Mouse (Mus musculus) midbrain, embryonic 14.5 days (tissue): ENCODE measurements around the gene 4933402N03Rik. TPM values are rescaled to one million over a fixed set of nuclear protein-coding genes. Genes with fewer than 3 reads are reported as not detected.
A peak's percentile ranks its signal among the peaks of the same experiment; 100 is the strongest.

Source experiments
- ATAC-seq: fragments of 200-750 bp; cut with Nextera tagmentation; 2 replicates; pipeline ENCODE4 v1.8.0; 2017; ENCODE audit warnings: moderate number of reproducible peaks, moderate library complexity; ENCODE audit not compliant: low FRiP score, low TSS enrichment
- DNase-seq: peaks from one replicate; pipeline ENCODE4 v3.0.0-alpha.2; 2015
- H3K27ac ChIP-seq: fragments of 300-500 bp; sonication (generic); replicated peaks from 2 replicates; pipeline ENCODE4 v1.5.1; 2014; ENCODE audit warnings: mild to moderate bottlenecking, low read depth, low read length, moderate library complexity
- H3K27me3 ChIP-seq: fragments of 300-500 bp; sonication (generic); 2 replicates; pipeline ENCODE4 v1.6.1; 2014; ENCODE audit warnings: low read length, control low read depth, mixed read lengths; ENCODE audit not compliant: control insufficient read depth, insufficient read depth
- H3K36me3 ChIP-seq: fragments of 300-500 bp; sonication (generic); 2 replicates; pipeline ENCODE4 v1.6.1; 2014; ENCODE audit warnings: low read length, control low read depth; ENCODE audit not compliant: control insufficient read depth, insufficient read depth
- H3K4me1 ChIP-seq: fragments of 300-500 bp; sonication (generic); 2 replicates; pipeline ENCODE4 v1.6.1; 2014; ENCODE audit warnings: mild to moderate bottlenecking, antibody characterized with exemption, low read length, control low read depth; ENCODE audit not compliant: control insufficient read depth, insufficient read depth
- H3K4me2 ChIP-seq: fragments of 300-500 bp; sonication (generic); 2 replicates; pipeline ENCODE4 v1.6.1; 2014; ENCODE audit warnings: mild to moderate bottlenecking, low read length, moderate library complexity
- H3K4me3 ChIP-seq: fragments of 300-500 bp; sonication (generic); replicated peaks from 2 replicates; pipeline ENCODE4 v1.5.1; 2014; ENCODE audit warnings: low read depth, low read length
- H3K9ac ChIP-seq: fragments of 300-500 bp; sonication (generic); replicated peaks from 2 replicates; pipeline ENCODE4 v1.6.1; 2014; ENCODE audit warnings: mild to moderate bottlenecking, low read length, moderate library complexity
- H3K9me3 ChIP-seq: fragments of 300-500 bp; sonication (generic); 2 replicates; pipeline ENCODE4 v1.6.1; 2016; ENCODE audit warnings: low read length, control low read depth, mixed read lengths; ENCODE audit not compliant: control insufficient read depth
- WGBS: fragments of 180-500 bp; shearing (Covaris S2); extraction: QIAGEN DNeasy Blood & Tissue Kit; methylation state at CpG from one replicate; pipeline ENCODE4 v1.1.7; 2014; 5-methylcytosine and 5-hydroxymethylcytosine counted together
- polyA plus RNA-seq: library from polyadenylated mRNA; unstranded; fragments of >200 nt; fragmentation: Nextera tagmentation; extraction: Ambion mirVana; gene quantifications from 2 replicates; pipeline ENCODE4 v1.2.1, GENCODE M21; 2014

The 4933402N03Rik gene
- polyA plus RNA-seq, result not detected in 2 replicates

- Histone ChIP-seq H3K27me3 (no peaks in the 10 kb centered on the region), H3K4me1 (no peaks in the 10 kb centered on the region), H3K4me3 (no peak within 1 kb of the TSS), H3K36me3 (no peaks in the 10 kb centered on the region), H3K27ac (no peak within 1 kb of the TSS), H3K9ac (no peak within 1 kb of the TSS), H3K9me3 (no peaks in the 10 kb centered on the region), H3K4me2 (no peak within 1 kb of the TSS)
- no peak for ATAC-seq
- WGBS, result 92% methylated on average over 2 of the region's 2 CpGs
- DNase-seq, result no peak
These were observed at the start of gene 4933402N03Rik for GRCm38 (mm10) chr7:131146214-131146613. Gene 4933402N03Rik (minus strand): TSS chr7:131146314.

GRCm38 (mm10) chr7:131187996-131188395 is 41.9 kb upstream of the 4933402N03Rik start:
- Histone ChIP-seq H3K4me1 (no peaks in the 10 kb centered on the region), H3K4me3 (no peak overlapping the region), H3K27me3 (no peaks in the 10 kb centered on the region), H3K9me3 (no peaks in the 10 kb centered on the region), H3K36me3 (no peaks in the 10 kb centered on the region), H3K4me2 (no peak overlapping the region), H3K9ac (no peak overlapping the region), H3K27ac (no peak overlapping the region)
- WGBS, result 93% methylated on average over 14 of the region's 14 CpGs
- DNase-seq, result no peak
- ATAC-seq, result no peak

GRCm38 (mm10) chr7:131187047-131187446 is 40.9 kb upstream of the 4933402N03Rik start:
- Histone ChIP-seq H3K36me3 (no peaks in the 10 kb centered on the region), H3K27ac (no peak overlapping the region), H3K4me3 (no peak overlapping the region), H3K9me3 (no peaks in the 10 kb centered on the region), H3K4me2 (no peak overlapping the region), H3K27me3 (no peaks in the 10 kb centered on the region), H3K4me1 (no peaks in the 10 kb centered on the region), H3K9ac (no peak overlapping the region)
- WGBS, result 84% methylated on average over 8 of the region's 8 CpGs
- ATAC-seq (no peak), DNase-seq (no peak)

GRCm38 (mm10) chr7:131184339-131184738 is 38.2 kb upstream of the 4933402N03Rik start:
- Histone ChIP-seq H3K36me3 (no peaks in the 10 kb centered on the region), H3K4me2 (no peak overlapping the region), H3K27me3 (no peaks in the 10 kb centered on the region), H3K27ac (no peak overlapping the region), H3K4me1 (no peaks in the 10 kb centered on the region), H3K4me3 (no peak overlapping the region), H3K9me3 (no peaks in the 10 kb centered on the region), H3K9ac (no peak overlapping the region)
- ATAC-seq (no peak), DNase-seq (no peak)
- 71% methylated on average over 8 of the region's 8 CpGs for WGBS

- no peak overlapping the region for H3K27ac ChIP-seq
- no peak overlapping the region for H3K9ac ChIP-seq
- H3K36me3 ChIP-seq, result no peaks in the 10 kb centered on the region
- no peaks in the 10 kb centered on the region for H3K4me1 ChIP-seq
- H3K9me3 ChIP-seq, result no peaks in the 10 kb centered on the region
- 38% methylated on average over 4 of the region's 4 CpGs for WGBS
- no peak overlapping the region for H3K4me3 ChIP-seq
- H3K27me3 ChIP-seq, result no peaks in the 10 kb centered on the region
- ATAC-seq, result no peak
- no peak overlapping the region for H3K4me2 ChIP-seq
- peak; percentile 42 for DNase-seq
These were observed 36.6 kb upstream of the 4933402N03Rik start for GRCm38 (mm10) chr7:131182685-131183084.

GRCm38 (mm10) chr7:131174121-131174520 is 28.0 kb upstream of the 4933402N03Rik start, which contains the start of gene 5430419D17Rik:
Gene 5430419D17Rik (plus strand): TSS chr7:131174402.
- no peak within 1 kb of the TSS for H3K9ac ChIP-seq
- H3K27ac ChIP-seq, result no peak within 1 kb of the TSS
- no peaks in the 10 kb centered on the region for H3K9me3 ChIP-seq
- H3K4me2 ChIP-seq, result no peak within 1 kb of the TSS
- H3K36me3 ChIP-seq, result no peaks in the 10 kb centered on the region
- DNase-seq (no peak), ATAC-seq (no peak)
- no peak within 1 kb of the TSS for H3K4me3 ChIP-seq
- H3K27me3 ChIP-seq, result no peaks in the 10 kb centered on the region
- H3K4me1 ChIP-seq, result no peaks in the 10 kb centered on the region
- WGBS, result 89% methylated on average over 9 of the region's 9 CpGs

- H3K4me3 ChIP-seq, result no peak overlapping the region
- H3K27ac ChIP-seq, result no peak overlapping the region
- no peaks in the 10 kb centered on the region for H3K36me3 ChIP-seq
- H3K4me1 ChIP-seq, result no peaks in the 10 kb centered on the region
- WGBS, result 63% methylated on average over 2 of the region's 2 CpGs
- H3K4me2 ChIP-seq, result no peak overlapping the region
- ATAC-seq (no peak), DNase-seq (no peak)
- H3K9me3 ChIP-seq, result no peaks in the 10 kb centered on the region
- H3K9ac ChIP-seq, result no peak overlapping the region
- H3K27me3 ChIP-seq, result no peaks in the 10 kb centered on the region
These were observed 23.0 kb upstream of the 4933402N03Rik start for GRCm38 (mm10) chr7:131169099-131169498.

GRCm38 (mm10) chr7:131167771-131168170 is 21.7 kb upstream of the 4933402N03Rik start:
- Histone ChIP-seq H3K9ac (no peak overlapping the region), H3K4me3 (no peak overlapping the region), H3K9me3 (no peaks in the 10 kb centered on the region), H3K27me3 (no peaks in the 10 kb centered on the region), H3K36me3 (no peaks in the 10 kb centered on the region), H3K4me1 (no peaks in the 10 kb centered on the region), H3K27ac (no peak overlapping the region), H3K4me2 (no peak overlapping the region)
- 76% methylated on average over 3 of the region's 3 CpGs for WGBS
- ATAC-seq, result no peak
- no peak for DNase-seq

GRCm38 (mm10) chr7:131162251-131162650 is 16.1 kb upstream of the 4933402N03Rik start:
- H3K4me1 ChIP-seq, result no peaks in the 10 kb centered on the region
- ATAC-seq (no peak), DNase-seq (no peak)
- WGBS, result 76% methylated on average over 7 of the region's 7 CpGs
- no peak overlapping the region for H3K27ac ChIP-seq
- no peak overlapping the region for H3K9ac ChIP-seq
- H3K4me3 ChIP-seq, result no peak overlapping the region
- no peaks in the 10 kb centered on the region for H3K9me3 ChIP-seq
- H3K36me3 ChIP-seq, result no peaks in the 10 kb centered on the region
- no peaks in the 10 kb centered on the region for H3K27me3 ChIP-seq
- no peak overlapping the region for H3K4me2 ChIP-seq
